Mouse (Mus musculus): Measurements from ENCODE around the gene Hoxd4. TPM values are rescaled to one million over a fixed set of nuclear protein-coding genes. Genes with fewer than 3 reads are reported as not detected.

Hoxd4 gene
- 0.34 and 0.58 TPM in 2 replicates for polyA plus RNA-seq (2015; fragmentation: Nextera tagmentation; extraction: Ambion mirVana)

GRCm38 (mm10) chr2:74711721-74712621, at the start of gene Hoxd4, which contains the start of gene Hoxd3:
Hoxd4 (plus strand) TSS chr2:74711929.
Hoxd3 (plus strand) TSS chr2:74711927.

DNA sequence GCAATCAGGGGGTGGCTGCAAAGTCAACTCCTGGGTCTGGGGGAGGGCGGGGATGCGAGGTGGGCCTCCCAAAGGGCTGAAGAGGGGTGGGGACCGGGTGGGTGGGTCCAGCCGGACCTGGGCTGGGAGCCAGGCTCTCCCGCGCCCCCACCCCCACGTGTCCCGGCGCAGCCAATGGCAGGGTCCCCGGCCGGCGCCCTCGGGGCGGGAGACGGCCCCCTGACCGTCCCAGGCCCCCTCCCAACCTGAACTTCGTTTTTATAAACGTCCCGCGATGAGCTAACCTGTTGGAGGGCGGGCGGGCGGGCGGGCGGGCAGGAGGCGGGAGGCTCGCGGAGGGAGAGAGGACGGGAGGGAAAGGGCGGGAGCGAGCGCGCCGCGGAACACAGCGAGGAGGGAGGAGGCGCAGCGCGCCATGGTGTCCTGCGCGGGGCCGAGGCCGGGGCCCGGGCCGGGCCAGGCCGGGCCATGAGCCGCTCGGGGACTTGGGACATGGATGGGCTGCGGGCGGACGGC, 43.8 kb upstream of the Hoxd4 start, which contains the start of gene Hoxd13:
Hoxd13 (plus strand) TSS at position 469 of the 516 bp plus-strand sequence.

DNA sequence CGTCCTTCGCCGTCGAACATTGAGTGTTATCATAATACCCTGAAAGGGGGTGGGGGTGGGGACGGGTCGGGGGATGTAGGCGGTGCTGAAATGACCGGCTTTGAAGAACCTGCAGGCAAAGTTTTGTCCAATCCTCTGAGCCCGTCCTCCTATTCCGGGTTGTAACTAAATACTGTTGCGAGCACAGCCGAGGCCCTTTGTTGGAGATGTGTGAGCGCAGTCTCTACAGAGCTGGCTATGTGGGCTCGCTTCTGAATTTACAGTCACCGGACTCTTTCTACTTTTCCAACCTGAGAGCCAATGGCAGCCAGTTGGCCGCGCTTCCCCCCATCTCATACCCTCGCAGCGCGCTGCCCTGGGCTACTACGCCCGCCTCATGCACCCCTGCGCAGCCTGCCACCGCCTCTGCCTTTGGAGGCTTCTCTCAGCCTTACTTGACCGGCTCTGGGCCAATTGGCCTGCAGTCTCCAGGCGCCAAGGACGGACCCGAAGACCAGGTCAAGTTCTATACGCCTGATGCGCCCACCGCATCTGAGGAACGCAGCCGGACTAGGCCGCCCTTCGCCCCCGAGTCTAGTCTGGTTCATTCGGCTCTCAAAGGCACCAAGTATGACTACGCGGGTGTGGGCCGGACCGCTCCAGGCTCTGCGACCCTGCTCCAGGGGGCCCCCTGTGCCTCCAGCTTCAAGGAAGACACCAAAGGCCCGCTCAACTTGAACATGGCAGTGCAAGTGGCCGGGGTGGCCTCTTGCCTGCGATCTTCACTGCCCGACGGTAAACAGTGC, 36.7 kb upstream of the Hoxd4 start, which contains the start of gene Hoxd12:
Hoxd12 (plus strand) TSS at position 133 of the 785 bp plus-strand sequence.

GRCm38 (mm10) chr2:74678891-74679595, 32.7 kb upstream of the Hoxd4 start, which contains the start of gene Hoxd11:
Hoxd11 (plus strand) TSS chr2:74679557.

GRCm38 (mm10) chr2:74691022-74691951, 20.4 kb upstream of the Hoxd4 start, which contains the start of gene Hoxd10:
Hoxd10 (plus strand) TSS chr2:74691924.

DNA sequence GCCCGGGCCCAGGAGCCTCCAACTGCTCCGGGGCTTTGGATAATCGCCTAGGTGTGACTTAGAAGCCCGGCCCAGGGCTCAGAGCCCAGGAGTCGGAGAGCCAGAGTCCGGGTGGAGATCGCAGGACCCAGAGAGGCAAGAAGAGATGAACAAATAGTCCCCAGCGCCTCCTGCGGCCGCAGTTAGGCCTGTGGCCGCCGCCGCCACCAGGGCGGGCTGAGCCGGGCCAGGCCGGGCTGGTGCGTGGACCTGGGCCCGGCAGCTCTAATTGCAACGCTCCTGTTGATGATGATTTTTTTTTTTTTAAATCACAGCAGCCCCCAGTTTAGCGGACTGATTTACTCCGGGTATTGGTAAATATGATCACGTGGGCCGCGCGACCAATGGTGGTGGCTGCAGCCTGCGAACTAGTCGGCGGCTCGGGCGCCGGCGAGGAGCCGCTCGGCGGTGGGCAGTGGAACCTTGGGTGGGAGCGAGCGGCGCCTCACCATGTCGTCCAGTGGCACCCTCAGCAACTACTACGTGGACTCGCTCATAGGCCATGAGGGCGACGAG, 14.1 kb upstream of the Hoxd4 start, which contains the start of gene Hoxd9:
Hoxd9 (plus strand) TSS at position 161 of the 555 bp plus-strand sequence.

GRCm38 (mm10) chr2:74704393-74704998, 7.2 kb upstream of the Hoxd4 start, which contains the start of gene Hoxd8:
Hoxd8 (plus strand) TSS chr2:74704615.

DNA sequence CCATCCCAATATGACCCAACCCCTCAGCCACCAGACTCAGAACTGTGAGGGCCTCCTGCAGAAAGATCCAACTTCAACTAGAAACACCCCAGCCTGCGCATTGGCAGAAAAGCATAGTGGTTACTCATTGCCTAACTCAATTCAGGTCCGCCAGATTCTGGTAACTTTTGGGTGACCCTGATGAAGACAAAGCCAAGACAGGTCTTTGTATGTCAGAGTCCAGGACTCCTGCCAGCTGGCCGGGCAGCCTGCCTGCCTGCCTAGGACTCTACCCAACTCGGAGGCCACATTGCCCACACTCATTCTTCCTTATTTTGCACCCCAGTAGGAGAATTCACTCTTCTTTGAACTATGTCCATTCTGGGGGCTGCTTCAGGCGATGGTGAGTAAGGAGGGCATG, 14.8 kb downstream of the Hoxd4 start, which contains the start of gene Gm28230:
Gm28230 (plus strand) TSS at position 178 of the 400 bp plus-strand sequence.

GRCm38 (mm10) chr2:74762522-74763244, 51.0 kb downstream of the Hoxd4 start, which contains the start of gene Hoxd1:
Hoxd1 (plus strand) TSS chr2:74762980.

MicroRNAs within 50 kb of the gene (microRNA counts, 519-probe panel; counts per million panel counts)
- 4,528 counts per million, percentile 83 among the panel's probes with 10 or more counts for microRNA mmu-miR-10b

Small RNA genes within 50 kb of the gene (microRNA-seq; reads per million reads assigned to microRNA genes)
- 0 reads per million in 2 experiments for gene Gm44463
- gene Mir10b, result 9,283 to 9,871 reads per million in 2 experiments

Other genes starting within 250 kb of the Hoxd4 start
- gene Lnpk, start 132.5 kb upstream of the Hoxd4 start, polyA plus RNA-seq (2015; fragmentation: Nextera tagmentation; extraction: Ambion mirVana), result 20.9 and 22.4 TPM in 2 replicates
- not detected in 2 replicates for gene Evx2, start 52.4 kb upstream of the Hoxd4 start, polyA plus RNA-seq (2015; fragmentation: Nextera tagmentation; extraction: Ambion mirVana)
- gene Hoxd13, start 43.6 kb upstream of the Hoxd4 start, polyA plus RNA-seq (2015; fragmentation: Nextera tagmentation; extraction: Ambion mirVana), result not detected in 2 replicates
- gene Hoxd12, start 36.9 kb upstream of the Hoxd4 start, polyA plus RNA-seq (2015; fragmentation: Nextera tagmentation; extraction: Ambion mirVana), result not detected in 2 replicates
- 0.31 and 0.45 TPM in 2 replicates for gene Hoxd11, start 32.4 kb upstream of the Hoxd4 start, polyA plus RNA-seq (2015; fragmentation: Nextera tagmentation; extraction: Ambion mirVana)
- 3.2 and 4.5 TPM in 2 replicates for gene Hoxd10, start 20.0 kb upstream of the Hoxd4 start, polyA plus RNA-seq (2015; fragmentation: Nextera tagmentation; extraction: Ambion mirVana)
- 8.2 and 8.3 TPM in 2 replicates for gene Hoxd9, start 14.2 kb upstream of the Hoxd4 start, polyA plus RNA-seq (2015; fragmentation: Nextera tagmentation; extraction: Ambion mirVana)
- 11.2 and 12.1 TPM in 2 replicates for gene Hoxd8, start 7.3 kb upstream of the Hoxd4 start, polyA plus RNA-seq (2015; fragmentation: Nextera tagmentation; extraction: Ambion mirVana)
- gene Hoxd3, start within 50 bp of the Hoxd4 start, polyA plus RNA-seq (2015; fragmentation: Nextera tagmentation; extraction: Ambion mirVana), result 0.28 and 0.46 TPM in 2 replicates
- gene Gm28230, start 14.8 kb downstream of the Hoxd4 start, polyA plus RNA-seq (2015; fragmentation: Nextera tagmentation; extraction: Ambion mirVana), result 0.10 TPM in 1 of 2 replicates, not detected in the other
- gene Hoxd1, start 51.1 kb downstream of the Hoxd4 start, polyA plus RNA-seq (2015; fragmentation: Nextera tagmentation; extraction: Ambion mirVana), result not detected in 2 replicates
- 92.3 and 95.7 TPM in 2 replicates for gene Mtx2, start 113.9 kb downstream of the Hoxd4 start, polyA plus RNA-seq (2015; fragmentation: Nextera tagmentation; extraction: Ambion mirVana)